Mouse (Mus musculus): ENCODE results near the gene Selplg.
A peak's percentile ranks its signal among the peaks of the same experiment; 100 is the strongest.
"Not testable (repeated sequence)": the region's sequence is repeated elsewhere in the genome, so short reads cannot be mapped to it uniquely, and the experiment has no call there.

The Selplg gene

GRCm38 (mm10) chr5:113791197-113792095, 41.0 kb downstream of the Selplg start:
- no peak for DNase-seq (ENCODE audit: low spot score in 2 of 2)

GRCm38 (mm10) chr5:113790453-113791196, 41.8 kb downstream of the Selplg start:
- no peak for DNase-seq (ENCODE audit: low spot score in 2 of 2)

GRCm38 (mm10) chr5:113789075-113789788, 43.2 kb downstream of the Selplg start:
- no peak for DNase-seq (ENCODE audit: low spot score in 2 of 2)

- no peak for DNase-seq (ENCODE audit: low spot score in 2 of 2)
Measured at GRCm38 (mm10) chr5:113788645-113789044, 43.8 kb downstream of the Selplg start.

- DNase-seq (ENCODE audit: low spot score in 2 of 2) = no peak
Measured at GRCm38 (mm10) chr5:113786985-113787384, 45.5 kb downstream of the Selplg start.

GRCm38 (mm10) chr5:113784104-113784503, 48.3 kb downstream of the Selplg start:
- not testable (repeated sequence) for DNase-seq (ENCODE audit: low spot score in 2 of 2)

- peak; percentile 67 to 75 for DNase-seq (ENCODE audit: low spot score in 2 of 2)
Measured at GRCm38 (mm10) chr5:113783581-113784001, 48.9 kb downstream of the Selplg start.

- DNase-seq (ENCODE audit: low spot score in 2 of 2) = no peak
Measured at GRCm38 (mm10) chr5:113782624-113783023, 49.8 kb downstream of the Selplg start.

- DNase-seq (ENCODE audit: low spot score in 2 of 2) = no peak
Measured at GRCm38 (mm10) chr5:113781875-113782274, 50.6 kb downstream of the Selplg start.

- no peak for DNase-seq (ENCODE audit: low spot score in 2 of 2)
Measured at GRCm38 (mm10) chr5:113781254-113781653, 51.2 kb downstream of the Selplg start.

- no peak for DNase-seq (ENCODE audit: low spot score in 2 of 2)
Measured at GRCm38 (mm10) chr5:113780763-113781162, 51.7 kb downstream of the Selplg start.

GRCm38 (mm10) chr5:113780082-113780752, 52.2 kb downstream of the Selplg start:
- DNase-seq (ENCODE audit: low spot score in 2 of 2) = no peak

GRCm38 (mm10) chr5:113779569-113779968, 52.9 kb downstream of the Selplg start:
- no peak for DNase-seq (ENCODE audit: low spot score in 2 of 2)

GRCm38 (mm10) chr5:113777728-113778127, 54.7 kb downstream of the Selplg start:
- not testable (repeated sequence) for DNase-seq (ENCODE audit: low spot score in 2 of 2)

- DNase-seq (ENCODE audit: low spot score in 2 of 2) = peak in 1 of 2 experiments; percentile 43
Measured at GRCm38 (mm10) chr5:113776896-113777226, 55.6 kb downstream of the Selplg start.

GRCm38 (mm10) chr5:113776128-113776895, 56.1 kb downstream of the Selplg start:
- DNase-seq (ENCODE audit: low spot score in 2 of 2) = peak in 1 of 2 experiments; percentile 35

GRCm38 (mm10) chr5:113775585-113775984, 56.9 kb downstream of the Selplg start:
- DNase-seq (ENCODE audit: low spot score in 2 of 2) = no peak

GRCm38 (mm10) chr5:113773664-113774063, 58.8 kb downstream of the Selplg start:
- DNase-seq (ENCODE audit: low spot score in 2 of 2) = peak; percentile 71 to 87

- DNase-seq (ENCODE audit: low spot score in 2 of 2) = no peak
Measured at GRCm38 (mm10) chr5:113772905-113773519, 59.4 kb downstream of the Selplg start.

GRCm38 (mm10) chr5:113772450-113772895, 60.0 kb downstream of the Selplg start, which contains the start of the genes Sart3 and Iscu:
Gene Sart3, minus strand, starts transcription at chr5:113772510.
Gene Iscu, plus strand, starts transcription at chr5:113772748.
- DNase-seq (ENCODE audit: low spot score in 2 of 2) = peak; percentile 87 to 93

Data from heart, adult 9 months (tissue).